Mouse (Mus musculus) C2C12 (cell line): ENCODE results near the gene Cped1.

Experiments
- CEBPB ChIP-seq: IDR thresholded peaks from one replicate; pipeline ENCODE4 v1.6.1; 2011; ENCODE audit warnings: low read depth, mild to moderate bottlenecking, control low read depth, moderate library complexity
- CTCF ChIP-seq: IDR thresholded peaks from one replicate; pipeline ENCODE4 v1.5.1; 2011; ENCODE audit not compliant: control insufficient read depth, insufficient read depth, insufficient read length
- FOSL1 ChIP-seq: IDR thresholded peaks from one replicate; pipeline ENCODE4 v1.8.0; 2011; ENCODE audit warnings: mild to moderate bottlenecking, low read length; ENCODE audit not compliant: poor library complexity, insufficient read depth, severe bottlenecking
- MAX ChIP-seq: IDR thresholded peaks from one replicate; pipeline ENCODE4 v1.6.1; 2011; ENCODE audit warnings: mild to moderate bottlenecking, control low read depth
- MYOD1 ChIP-seq: IDR thresholded peaks from one replicate; pipeline ENCODE4 v1.6.1; 2011; ENCODE audit warnings: low read depth; ENCODE audit not compliant: control insufficient read depth, insufficient read length
- MYOG ChIP-seq: IDR thresholded peaks from one replicate; pipeline ENCODE4 v1.6.1; 2011; ENCODE audit not compliant: control insufficient read depth, insufficient read length; ENCODE audit errors: extremely low read depth

DNA sequence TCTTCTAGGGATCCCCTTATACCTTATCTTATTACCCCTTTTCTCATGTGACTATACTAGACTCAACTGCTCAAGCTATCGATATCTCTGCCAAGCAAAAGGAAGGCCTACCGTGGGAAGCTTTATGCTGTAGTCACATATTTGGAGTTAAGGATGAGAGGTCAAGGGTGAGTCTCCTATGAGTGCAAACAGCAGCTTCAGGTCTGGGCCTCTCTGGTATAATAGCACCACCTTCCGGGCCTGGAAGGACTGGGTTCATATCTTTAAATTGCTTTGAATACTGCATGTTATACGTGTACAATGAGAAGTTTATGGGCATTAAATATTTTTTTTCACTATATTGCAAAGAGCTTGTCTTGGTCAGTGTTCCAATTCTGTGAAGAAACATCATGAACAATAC, 87.0 kb downstream of the Cped1 start:
- TF ChIP-seq CTCF (no peak), CEBPB (no peak), MAX (no peak), FOSL1 (no peak), MYOG (no peak), MYOD1 (no peak)
